Mouse (Mus musculus): ENCODE measurements around the gene Slc5a11. TPM values are rescaled to one million over a fixed set of nuclear protein-coding genes. Genes with fewer than 3 reads are reported as not detected.

Gene Slc5a11
- polyA plus RNA-seq, 1 experiment from 2014 or later, result 0.43 TPM

DNA sequence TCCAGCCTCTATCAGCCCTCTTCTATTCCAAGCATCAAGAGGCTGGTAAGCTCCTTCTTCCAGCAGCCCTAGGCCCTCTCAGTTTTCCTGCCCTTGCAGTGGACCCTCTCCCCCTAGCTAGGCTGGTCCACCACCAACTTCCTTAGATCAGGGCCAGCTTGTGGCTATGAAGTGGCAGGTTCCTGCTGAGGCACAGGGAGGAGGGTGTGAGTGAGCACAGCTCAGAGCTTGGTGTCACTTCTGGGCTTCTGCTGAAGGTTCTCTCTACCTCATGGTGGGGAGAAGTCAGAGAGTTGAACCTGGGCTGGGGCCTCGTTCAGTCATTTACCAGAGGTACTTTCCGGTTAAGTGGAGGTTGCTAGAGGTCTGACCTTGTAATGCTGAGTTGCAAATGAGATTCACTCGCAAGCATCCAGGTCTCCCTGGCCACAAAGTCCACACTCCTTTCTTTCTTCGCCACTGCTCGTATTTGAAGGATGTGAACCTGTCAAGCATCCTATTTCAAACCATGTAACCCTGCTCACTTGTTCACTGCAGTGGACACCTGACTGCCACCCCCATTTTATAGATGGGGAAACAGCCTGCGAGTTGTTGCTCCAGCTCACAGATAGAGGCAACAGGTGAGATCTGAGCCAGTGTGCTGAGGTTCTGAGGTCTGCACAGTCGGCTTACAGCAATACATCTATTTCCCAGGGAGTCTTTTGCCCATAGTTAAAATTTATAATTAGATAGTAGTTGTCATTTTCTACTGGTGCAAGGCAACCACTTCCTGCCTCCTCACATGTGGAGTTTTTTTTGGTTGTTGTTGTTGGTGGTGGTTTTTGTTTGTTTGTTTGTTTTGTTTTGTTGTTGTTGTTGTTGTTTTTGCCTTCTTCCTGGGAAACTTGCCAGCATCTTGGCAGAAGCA lies 3.1 kb downstream of the Slc5a11 start:
- H3K4me2 ChIP-seq (replicated peaks), result no peak overlapping the region
- H3K4me3 ChIP-seq, result no peak overlapping the region
- 76% methylated on average over 7 of the region's 7 CpGs for WGBS
- ATAC-seq (replicated peaks), result no peak
- no peaks in the 10 kb centered on the region for H3K36me3 ChIP-seq
- H3K9me3 ChIP-seq, result no peaks in the 10 kb centered on the region
- no peak overlapping the region for H3K27ac ChIP-seq (replicated peaks)
- H3K9ac ChIP-seq (replicated peaks), result no peak overlapping the region
- no peaks in the 10 kb centered on the region for H3K27me3 ChIP-seq
- H3K4me1 ChIP-seq, result no peaks in the 10 kb centered on the region

DNA sequence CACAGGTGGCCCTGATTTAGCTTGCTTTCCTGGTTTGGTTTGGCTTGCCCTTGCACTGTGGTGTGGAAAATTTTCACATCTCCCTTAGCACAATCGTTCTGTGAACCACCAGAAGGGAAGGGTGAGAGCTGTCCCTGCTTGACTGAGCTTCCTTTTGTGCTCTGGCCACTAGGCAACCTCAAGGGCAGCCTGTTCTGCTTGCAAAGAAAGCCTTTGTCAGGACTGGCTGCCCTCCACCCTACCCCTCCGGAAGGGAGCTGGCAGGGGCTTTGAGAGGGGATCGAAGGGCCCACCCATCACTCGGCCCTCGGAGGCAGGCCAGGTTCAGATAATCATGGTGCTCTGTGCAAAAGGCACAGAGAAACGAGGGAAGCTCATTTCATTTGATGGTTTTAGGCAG lies 4.0 kb downstream of the Slc5a11 start:
- Histone ChIP-seq H3K9me3 (no peaks in the 10 kb centered on the region), H3K9ac (replicated peaks) (no peak overlapping the region), H3K4me1 (no peaks in the 10 kb centered on the region), H3K27me3 (no peaks in the 10 kb centered on the region), H3K4me3 (no peak overlapping the region), H3K27ac (replicated peaks) (no peak overlapping the region), H3K36me3 (no peaks in the 10 kb centered on the region), H3K4me2 (replicated peaks) (no peak overlapping the region)
- ATAC-seq (replicated peaks), result no peak
- 10% methylated on average over 6 of the region's 6 CpGs for WGBS

DNA sequence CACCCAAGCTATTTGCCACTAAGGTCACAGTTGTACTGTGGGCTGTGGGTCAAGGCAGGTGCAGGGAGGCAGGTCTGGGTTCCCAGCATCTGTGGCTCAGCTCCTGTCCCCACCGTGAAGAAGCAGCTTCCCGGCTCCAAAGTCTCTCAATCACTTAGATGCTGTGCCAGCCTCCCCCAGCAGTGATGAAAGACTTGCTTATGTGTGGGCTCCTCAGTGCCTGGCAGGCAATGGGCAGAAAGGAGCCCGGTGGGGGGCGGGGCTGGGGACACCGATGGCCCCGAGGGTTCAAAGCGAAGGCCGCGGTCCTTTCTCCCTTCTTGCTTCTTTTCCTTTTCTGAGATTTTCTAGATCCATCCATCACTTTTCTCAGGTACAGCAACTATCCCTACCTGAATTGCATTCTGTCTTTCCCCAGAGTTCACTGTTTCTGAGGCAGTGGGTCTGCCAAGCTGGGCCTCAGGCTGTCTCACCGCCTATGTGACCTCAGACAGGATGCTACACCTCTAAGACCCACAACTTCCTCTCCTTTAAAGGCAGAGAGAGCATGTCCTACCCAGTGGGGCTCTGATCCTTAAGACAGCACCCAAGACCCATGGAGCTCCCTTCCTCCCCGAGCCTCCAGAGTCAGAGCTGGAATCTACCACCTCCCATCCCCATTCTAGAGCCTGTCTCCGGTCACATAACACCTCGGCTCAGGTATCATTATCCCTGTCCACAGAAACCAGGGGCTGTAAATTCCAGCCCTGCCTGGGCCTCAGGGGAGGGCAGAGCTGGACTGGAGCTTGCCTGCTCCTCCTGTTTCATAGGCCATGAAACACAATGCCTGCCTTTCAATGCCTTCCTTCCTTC lies 5.4 kb downstream of the Slc5a11 start:
- Histone ChIP-seq H3K4me2 (replicated peaks) (no peak overlapping the region), H3K4me1 (no peaks in the 10 kb centered on the region), H3K36me3 (no peaks in the 10 kb centered on the region), H3K9ac (replicated peaks) (no peak overlapping the region), H3K27me3 (no peaks in the 10 kb centered on the region), H3K4me3 (no peak overlapping the region), H3K9me3 (no peaks in the 10 kb centered on the region), H3K27ac (replicated peaks) (no peak overlapping the region)
- 74% methylated on average over 13 of the region's 13 CpGs for WGBS
- ATAC-seq (replicated peaks), result no peak

DNA sequence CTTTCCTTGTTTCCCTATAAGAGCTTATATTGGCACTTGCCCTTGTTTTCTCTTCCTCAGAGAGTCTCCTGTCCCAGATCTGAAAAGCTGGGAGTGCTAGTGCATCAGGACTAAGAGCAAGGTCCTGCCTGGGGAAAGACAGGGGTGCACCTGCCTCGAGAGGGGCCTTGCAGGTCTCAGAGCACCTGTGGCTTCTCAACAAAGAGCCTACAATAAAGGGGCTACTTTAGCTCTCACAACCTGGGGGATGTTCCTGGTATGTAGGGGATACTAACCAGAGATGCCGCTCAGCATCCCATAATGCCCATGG lies 6.0 kb downstream of the Slc5a11 start:
- no peak for ATAC-seq (replicated peaks)
- no peaks in the 10 kb centered on the region for H3K36me3 ChIP-seq
- no peak overlapping the region for H3K27ac ChIP-seq (replicated peaks)
- no peak overlapping the region for H3K4me3 ChIP-seq
- H3K27me3 ChIP-seq, result no peaks in the 10 kb centered on the region
- no peak overlapping the region for H3K4me2 ChIP-seq (replicated peaks)
- 75% methylated on average over 2 of the region's 2 CpGs for WGBS
- H3K9ac ChIP-seq (replicated peaks), result no peak overlapping the region
- H3K9me3 ChIP-seq, result no peaks in the 10 kb centered on the region
- no peaks in the 10 kb centered on the region for H3K4me1 ChIP-seq

DNA sequence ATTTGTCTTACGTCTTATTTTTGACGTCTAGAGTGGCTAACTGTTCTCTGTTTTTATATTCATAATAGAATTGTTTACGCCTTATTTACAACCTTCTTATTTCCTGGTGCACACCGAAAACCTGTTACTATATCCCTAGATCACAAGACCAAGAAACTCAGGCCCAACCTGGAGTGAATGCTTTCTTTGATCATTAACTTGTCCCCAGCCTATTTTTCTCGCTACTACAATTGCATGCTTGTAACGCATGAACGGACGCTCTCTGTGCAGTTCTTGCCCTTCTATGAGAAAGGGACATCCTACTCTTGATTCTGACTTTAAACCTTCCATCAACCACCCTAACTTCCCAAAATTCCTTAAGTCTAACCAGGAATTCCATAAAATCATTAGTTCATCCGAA lies 9.5 kb downstream of the Slc5a11 start:
- Histone ChIP-seq H3K4me1 (no peaks in the 10 kb centered on the region), H3K4me2 (replicated peaks) (no peak overlapping the region)
- WGBS, result 76% methylated on average over 9 of the region's 9 CpGs

DNA sequence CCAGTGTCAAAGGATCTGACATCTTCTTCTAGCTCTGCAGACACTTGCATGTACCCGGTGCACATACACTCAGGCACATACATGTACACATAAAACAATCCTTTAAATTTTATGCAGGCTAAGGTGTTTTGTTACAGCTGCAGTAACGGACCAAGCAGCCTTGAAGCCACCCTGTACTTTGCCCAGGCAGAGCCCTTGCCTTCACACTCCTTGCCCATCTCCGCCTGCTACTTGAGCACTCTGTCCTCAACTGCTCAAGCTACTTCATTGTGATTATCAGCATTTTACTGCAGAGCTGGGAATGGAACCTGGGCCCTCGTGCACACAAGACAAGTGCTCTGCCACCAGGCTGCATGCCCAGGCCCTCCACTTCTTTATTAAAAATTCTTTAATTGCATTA lies 10.6 kb downstream of the Slc5a11 start:
- WGBS, result 92% methylated on average over 4 of the region's 4 CpGs
- Histone ChIP-seq H3K27ac (replicated peaks) (no peak overlapping the region), H3K27me3 (no peaks in the 10 kb centered on the region), H3K4me1 (no peaks in the 10 kb centered on the region), H3K36me3 (no peaks in the 10 kb centered on the region), H3K9me3 (no peaks in the 10 kb centered on the region), H3K4me2 (replicated peaks) (no peak overlapping the region), H3K4me3 (no peak overlapping the region), H3K9ac (replicated peaks) (no peak overlapping the region)
- ATAC-seq (replicated peaks), result no peak

More for the DNA sequence above, 9.5 kb downstream of the Slc5a11 start:
- Histone ChIP-seq H3K27ac (replicated peaks) (no peak overlapping the region), H3K36me3 (no peaks in the 10 kb centered on the region), H3K4me3 (no peak overlapping the region), H3K9me3 (no peaks in the 10 kb centered on the region), H3K27me3 (no peaks in the 10 kb centered on the region), H3K9ac (replicated peaks) (no peak overlapping the region)
- ATAC-seq (replicated peaks), result no peak

DNA sequence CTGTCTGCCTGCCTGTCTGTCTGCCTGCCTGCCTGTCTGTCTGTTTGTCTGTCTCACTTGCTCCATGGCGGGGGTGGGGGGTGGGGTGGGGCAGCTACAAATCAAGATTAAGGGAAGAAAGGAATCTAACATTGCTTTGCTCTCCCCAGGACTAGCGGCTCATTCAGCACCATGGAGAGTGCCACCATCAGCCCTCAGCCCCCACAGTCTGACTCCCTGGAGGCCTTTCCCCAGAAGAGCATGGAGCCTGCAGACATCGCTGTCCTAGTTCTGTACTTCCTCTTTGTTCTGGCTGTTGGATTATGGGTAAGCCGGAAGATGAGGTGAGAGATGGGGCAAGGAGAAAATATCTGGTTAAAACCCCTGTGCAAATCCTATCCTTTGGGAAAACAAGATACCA lies 20.9 kb downstream of the Slc5a11 start:
- no peak for ATAC-seq (replicated peaks)
- Histone ChIP-seq H3K9ac (replicated peaks) (no peak overlapping the region), H3K4me2 (replicated peaks) (no peak overlapping the region), H3K4me1 (no peaks in the 10 kb centered on the region), H3K9me3 (no peaks in the 10 kb centered on the region), H3K27me3 (no peaks in the 10 kb centered on the region), H3K27ac (replicated peaks) (no peak overlapping the region), H3K36me3 (no peaks in the 10 kb centered on the region), H3K4me3 (no peak overlapping the region)
- WGBS, result 36% methylated on average over 4 of the region's 4 CpGs

DNA sequence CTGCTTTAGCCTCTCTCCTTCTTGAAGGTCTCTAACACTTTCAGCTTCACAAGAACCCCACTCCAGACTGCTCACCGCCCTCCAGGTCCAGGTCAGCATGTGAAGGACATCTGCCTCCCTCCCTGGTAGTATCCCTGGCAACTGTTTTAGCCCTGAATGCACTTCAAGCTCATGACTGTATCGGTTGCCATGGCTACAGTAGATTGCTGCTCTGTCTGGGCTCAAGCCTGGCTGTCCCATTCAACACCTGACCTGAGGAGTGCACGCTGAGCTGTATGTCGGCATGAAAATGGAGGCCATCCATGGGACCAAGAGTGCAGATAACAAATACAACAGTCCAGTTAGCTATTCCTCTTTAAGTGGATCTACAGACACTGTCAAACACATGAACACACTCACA lies 24.0 kb downstream of the Slc5a11 start:
- peak; percentile 55; the same call in 1 of the 2 replicates for ATAC-seq (replicated peaks)
- Histone ChIP-seq H3K9me3 (no peaks in the 10 kb centered on the region), H3K4me3 (no peak overlapping the region), H3K4me2 (replicated peaks) (no peak overlapping the region), H3K27me3 (no peaks in the 10 kb centered on the region), H3K27ac (replicated peaks) (no peak overlapping the region), H3K9ac (replicated peaks) (no peak overlapping the region), H3K36me3 (no peaks in the 10 kb centered on the region), H3K4me1 (no peaks in the 10 kb centered on the region)
- WGBS, result 73% methylated on average over 4 of the region's 4 CpGs

DNA sequence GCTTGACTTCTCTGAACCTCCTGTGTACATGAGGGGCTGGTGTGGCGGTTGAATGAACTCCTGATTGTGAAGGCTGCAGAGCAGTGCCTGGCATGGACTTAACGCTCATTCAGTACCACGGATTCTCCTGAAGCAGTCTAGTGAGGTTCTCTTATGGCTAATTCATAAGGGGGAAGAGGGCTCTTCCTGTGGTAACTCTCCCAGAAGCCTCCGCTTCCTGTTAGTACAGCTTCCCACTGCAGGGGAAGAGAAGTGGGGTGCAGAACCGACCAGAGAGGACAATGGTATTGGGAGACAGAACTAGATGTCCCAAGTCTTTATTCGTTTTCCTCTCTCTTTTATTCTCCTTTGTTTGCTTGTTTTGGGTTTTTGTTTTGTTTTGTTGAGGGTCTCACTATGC lies 25.5 kb downstream of the Slc5a11 start:
- Histone ChIP-seq H3K9ac (replicated peaks) (no peak overlapping the region), H3K9me3 (no peaks in the 10 kb centered on the region), H3K4me1 (no peaks in the 10 kb centered on the region), H3K4me2 (replicated peaks) (no peak overlapping the region), H3K27ac (replicated peaks) (no peak overlapping the region), H3K27me3 (no peaks in the 10 kb centered on the region), H3K4me3 (no peak overlapping the region), H3K36me3 (no peaks in the 10 kb centered on the region)
- ATAC-seq (replicated peaks), result no peak
- WGBS, result 77% methylated on average over 6 of the region's 6 CpGs

DNA sequence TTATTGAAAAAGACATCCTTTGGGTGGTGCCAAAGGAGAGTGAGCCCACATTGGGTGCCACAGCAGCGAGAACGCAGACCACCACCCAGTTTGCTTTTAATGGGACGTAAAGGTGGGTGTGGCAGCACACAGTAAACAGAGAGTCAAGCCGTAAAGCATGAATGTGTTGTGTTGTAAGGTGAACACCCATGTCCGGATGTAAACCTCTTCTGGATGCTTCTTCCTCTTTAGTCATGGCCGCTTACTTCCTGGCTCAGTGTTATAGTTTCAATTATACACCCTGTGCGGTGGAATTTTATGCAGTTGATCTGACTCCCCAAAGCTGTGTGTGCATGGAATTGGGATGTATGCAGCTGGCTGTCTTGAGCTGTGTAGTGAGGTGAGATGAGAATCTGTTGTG lies 27.7 kb downstream of the Slc5a11 start:
- no peaks in the 10 kb centered on the region for H3K4me1 ChIP-seq
- H3K36me3 ChIP-seq, result no peaks in the 10 kb centered on the region
- no peak overlapping the region for H3K27ac ChIP-seq (replicated peaks)
- no peak overlapping the region for H3K4me3 ChIP-seq
- no peaks in the 10 kb centered on the region for H3K27me3 ChIP-seq
- no peak for ATAC-seq (replicated peaks)
- H3K4me2 ChIP-seq (replicated peaks), result no peak overlapping the region
- H3K9me3 ChIP-seq, result no peaks in the 10 kb centered on the region
- H3K9ac ChIP-seq (replicated peaks), result no peak overlapping the region
- WGBS, result 92% methylated on average over 7 of the region's 7 CpGs

DNA sequence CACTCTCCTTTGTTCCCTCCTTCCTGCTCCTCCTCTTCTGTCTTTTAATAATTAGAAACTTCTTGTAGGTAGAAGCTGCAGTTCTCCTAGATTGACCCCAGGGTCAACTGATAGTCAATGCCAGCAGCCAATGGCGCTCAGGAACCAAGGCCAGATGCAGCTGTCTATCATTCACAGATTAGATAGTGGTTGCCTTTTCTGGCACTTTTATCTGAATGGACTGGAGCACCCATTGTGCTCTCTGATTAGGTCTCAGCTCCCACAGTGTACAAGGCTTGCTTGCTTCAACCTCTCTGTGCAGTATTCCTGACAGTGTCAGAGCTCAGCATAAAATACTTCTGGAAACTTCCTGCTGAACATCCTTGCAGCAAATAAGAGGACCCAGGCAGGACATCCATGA lies 30.3 kb downstream of the Slc5a11 start:
- no peaks in the 10 kb centered on the region for H3K9me3 ChIP-seq
- no peaks in the 10 kb centered on the region for H3K4me1 ChIP-seq
- no peak overlapping the region for H3K4me2 ChIP-seq (replicated peaks)
- H3K36me3 ChIP-seq, result no peaks in the 10 kb centered on the region
- H3K9ac ChIP-seq (replicated peaks), result no peak overlapping the region
- H3K27ac ChIP-seq (replicated peaks), result no peak overlapping the region
- ATAC-seq (replicated peaks), result no peak
- H3K27me3 ChIP-seq, result no peaks in the 10 kb centered on the region
- 83% methylated on average over 1 of the region's 1 CpGs for WGBS
- no peak overlapping the region for H3K4me3 ChIP-seq

DNA sequence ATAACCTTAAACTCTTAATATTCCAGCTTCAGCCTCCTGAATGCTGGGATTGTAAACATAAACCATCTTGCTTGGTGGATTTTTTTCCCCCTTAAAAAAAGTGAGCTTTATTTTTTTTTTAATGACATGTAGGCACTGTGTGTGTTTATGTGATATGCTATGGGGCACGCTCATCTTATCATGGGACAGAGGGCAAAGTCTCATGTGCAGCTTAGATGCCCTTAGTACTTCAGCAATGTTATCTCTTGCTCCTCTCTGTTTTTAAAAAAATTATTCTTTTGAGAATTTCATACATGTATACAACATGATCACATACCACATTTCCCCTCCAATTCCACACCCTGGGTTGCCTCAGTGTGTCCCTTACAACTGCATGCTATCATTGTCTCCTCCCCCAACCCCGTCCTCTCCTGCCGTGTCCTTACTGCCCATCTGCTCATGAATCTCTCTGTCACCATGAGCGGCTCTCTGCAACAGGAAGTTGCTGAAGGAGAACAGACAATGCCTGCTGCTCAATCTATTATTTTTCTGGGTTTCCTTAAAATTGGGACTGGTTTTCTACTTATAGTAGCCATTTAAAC lies 32.0 kb downstream of the Slc5a11 start:
- H3K4me2 ChIP-seq (replicated peaks), result no peak overlapping the region
- no peak for ATAC-seq (replicated peaks)
- no peaks in the 10 kb centered on the region for H3K27me3 ChIP-seq
- H3K4me1 ChIP-seq, result no peaks in the 10 kb centered on the region
- no peak overlapping the region for H3K27ac ChIP-seq (replicated peaks)
- H3K4me3 ChIP-seq, result no peak overlapping the region
- no peaks in the 10 kb centered on the region for H3K9me3 ChIP-seq
- H3K9ac ChIP-seq (replicated peaks), result no peak overlapping the region
- WGBS, result 79% methylated on average over 4 of the region's 4 CpGs
- no peaks in the 10 kb centered on the region for H3K36me3 ChIP-seq

Measured in forebrain, embryonic 15.5 days (tissue).